Mouse (Mus musculus): ENCODE measurements around the gene Syne2.

- TF ChIP-seq CHD2 (IDR thresholded peaks at IDR 0.05; ENCODE audit: low read depth, low read length), result no peak
- no peak for TF ChIP-seq ZC3H11A (IDR thresholded peaks at IDR 0.05; ENCODE audit: borderline replicate concordance, low read depth, low read length)
- TF ChIP-seq ZNF384 (IDR thresholded peaks at IDR 0.05; ENCODE audit: low read depth, low read length), result no peak
Observed at GRCm38 (mm10) chr12:75856096-75856868, 38.3 kb downstream of the Syne2 start.

Measured in ES-E14 (cell line).